Mouse (Mus musculus) thymus, adult 2 months (tissue): Measurements from ENCODE around the gene Tbc1d16. TPM values are rescaled to one million over a fixed set of nuclear protein-coding genes. Genes with fewer than 3 reads are reported as not detected.

Experiments used
- DNase-seq: peaks from one replicate; pipeline ENCODE4 v3.0.0; 2021
- H3K27ac ChIP-seq: fragments of 200-500 bp; 2 replicates; pipeline ENCODE4 v1.5.1; 2012; ENCODE audit warnings: low read length, control low read depth; ENCODE audit not compliant: control insufficient read depth, insufficient read depth
- H3K27me3 ChIP-seq: fragments of 200-500 bp; 2 replicates; pipeline ENCODE4 v1.6.1; 2012; ENCODE audit warnings: mild to moderate bottlenecking, low read length, moderate library complexity, mixed read lengths; ENCODE audit not compliant: control insufficient read depth, insufficient read depth
- H3K36me3 ChIP-seq: fragments of 200-500 bp; 2 replicates; pipeline ENCODE4 v1.6.1; 2012; ENCODE audit warnings: mild to moderate bottlenecking, low read length, moderate library complexity; ENCODE audit not compliant: control insufficient read depth, insufficient read depth
- H3K4me1 ChIP-seq: fragments of 200-500 bp; replicated peaks from 2 replicates; pipeline ENCODE4 v1.6.1; 2012; ENCODE audit warnings: low read length; ENCODE audit not compliant: control insufficient read depth, insufficient read depth
- H3K4me3 ChIP-seq: fragments of 200-500 bp; 2 replicates; pipeline ENCODE4 v1.5.1; 2012; ENCODE audit warnings: mild to moderate bottlenecking, low read length, control low read depth, moderate library complexity; ENCODE audit not compliant: control insufficient read depth, insufficient read depth
- CTCF ChIP-seq: fragments of 200-500 bp; IDR thresholded peaks from 2 replicates; pipeline ENCODE4 v1.5.1; 2012; ENCODE audit warnings: mild to moderate bottlenecking, control low read depth, low read length, moderate library complexity, borderline replicate concordance; ENCODE audit not compliant: control insufficient read depth, poor library complexity, insufficient read depth; ENCODE audit errors: extremely low read depth
- POLR2A ChIP-seq: fragments of 200-500 bp; IDR thresholded peaks from 2 replicates; pipeline ENCODE4 v1.6.1; 2012; ENCODE audit warnings: mild to moderate bottlenecking, low read length, control low read depth, moderate library complexity; ENCODE audit not compliant: control insufficient read depth, poor library complexity, insufficient read depth; ENCODE audit errors: extremely low read depth
- WGBS: fragments of 180-500 bp; shearing (Covaris S2); methylation state at CpG from one replicate; pipeline ENCODE4 v1.1.7; 2018; 5-methylcytosine and 5-hydroxymethylcytosine counted together
- polyA plus RNA-seq: library from polyadenylated mRNA; depleted of rRNA; stranded (reverse); fragments of >200 nt; gene quantifications from 2 replicates; pipeline ENCODE4 v1.2.3, GENCODE M21; 2012

Gene Tbc1d16
- polyA plus RNA-seq, 1 experiment = 12.0 TPM

- no peak overlapping the region for H3K4me3 ChIP-seq
- 94% methylated on average over 21 of the region's 21 CpGs for WGBS
- no peaks in the 10 kb centered on the region for H3K27me3 ChIP-seq
- TF ChIP-seq CTCF (no peak), POLR2A (no peak)
- H3K4me1 ChIP-seq = peaks cover 18% of the 10 kb centered on the region
- H3K27ac ChIP-seq = no peak overlapping the region
- DNase-seq = no peak
- no peaks in the 10 kb centered on the region for H3K36me3 ChIP-seq
Measured at GRCm38 (mm10) chr11:119211604-119212309, 16.5 kb downstream of the Tbc1d16 start.

GRCm38 (mm10) chr11:119210321-119211100 is 17.8 kb downstream of the Tbc1d16 start:
- Histone ChIP-seq H3K27ac (no peak overlapping the region), H3K4me1 (peaks cover 7% of the 10 kb centered on the region), H3K36me3 (no peaks in the 10 kb centered on the region), H3K4me3 (no peak overlapping the region), H3K27me3 (no peaks in the 10 kb centered on the region)
- 95% methylated on average over 32 of the region's 32 CpGs for WGBS
- TF ChIP-seq POLR2A (no peak), CTCF (no peak)
- no peak for DNase-seq

- no peak overlapping the region for H3K4me3 ChIP-seq
- no peak overlapping the region for H3K27ac ChIP-seq
- no peak for DNase-seq
Measured at GRCm38 (mm10) chr11:119209371-119210025, 18.8 kb downstream of the Tbc1d16 start.

GRCm38 (mm10) chr11:119208870-119209370 is 19.4 kb downstream of the Tbc1d16 start:
- Histone ChIP-seq H3K4me3 (no peak overlapping the region), H3K4me1 (no peaks in the 10 kb centered on the region), H3K27me3 (no peaks in the 10 kb centered on the region), H3K27ac (no peak overlapping the region), H3K36me3 (no peaks in the 10 kb centered on the region)
- WGBS = 96% methylated on average over 20 of the region's 20 CpGs
- TF ChIP-seq POLR2A = no peak
- TF ChIP-seq CTCF = no peak
- DNase-seq = no peak

More at GRCm38 (mm10) chr11:119209371-119210025, 18.8 kb downstream of the Tbc1d16 start:
- Histone ChIP-seq H3K36me3 (no peaks in the 10 kb centered on the region), H3K27me3 (no peaks in the 10 kb centered on the region), H3K4me1 (no peaks in the 10 kb centered on the region)
- WGBS = 91% methylated on average over 10 of the region's 10 CpGs
- TF ChIP-seq POLR2A (no peak), CTCF (no peak)

GRCm38 (mm10) chr11:119207986-119208385 is 20.3 kb downstream of the Tbc1d16 start:
- H3K27me3 ChIP-seq = no peaks in the 10 kb centered on the region
- TF ChIP-seq CTCF (no peak), POLR2A (no peak)
- H3K4me1 ChIP-seq = no peaks in the 10 kb centered on the region
- no peak overlapping the region for H3K4me3 ChIP-seq
- H3K36me3 ChIP-seq = no peaks in the 10 kb centered on the region
- no peak for DNase-seq
- over 99% methylated on average over 6 of the region's 6 CpGs for WGBS
- no peak overlapping the region for H3K27ac ChIP-seq

GRCm38 (mm10) chr11:119206562-119206961 is 21.7 kb downstream of the Tbc1d16 start:
- peak; percentile 50 for DNase-seq

More at GRCm38 (mm10) chr11:119206562-119206961, 21.7 kb downstream of the Tbc1d16 start:
- WGBS = 50% methylated on average over 5 of the region's 5 CpGs
- TF ChIP-seq CTCF (peak; percentile 87; the same call in 1 of the 2 replicates), POLR2A (no peak)
- Histone ChIP-seq H3K4me1 (no peaks in the 10 kb centered on the region), H3K27me3 (no peaks in the 10 kb centered on the region), H3K36me3 (no peaks in the 10 kb centered on the region), H3K4me3 (no peak overlapping the region), H3K27ac (no peak overlapping the region)
